Mouse (Mus musculus): ENCODE data around the gene P2rx6. TPM values are rescaled to one million over a fixed set of nuclear protein-coding genes. Genes with fewer than 3 reads are reported as not detected.

The P2rx6 gene
- polyA plus RNA-seq, 1 experiment = 4.4 TPM

GRCm38 (mm10) chr16:17626269-17626555 is 64.5 kb downstream of the P2rx6 start:
- no peak for DNase-seq (ENCODE audit: low spot score)

Other genes starting within 250 kb of the P2rx6 start
- gene Serpind1, start 230.5 kb upstream of the P2rx6 start, polyA plus RNA-seq (2012; rRNA removed) = 0.19 and 0.24 TPM in 2 replicates
- 8.4 and 14.1 TPM in 2 replicates for gene Snap29, start 155.9 kb upstream of the P2rx6 start, polyA plus RNA-seq (2012; rRNA removed)
- gene Pi4ka, start 155.6 kb upstream of the P2rx6 start, polyA plus RNA-seq (2012; rRNA removed) = 70.4 and 75.5 TPM in 2 replicates
- gene Crkl, start 109.9 kb upstream of the P2rx6 start, polyA plus RNA-seq (2012; rRNA removed) = 19.2 and 19.3 TPM in 2 replicates
- 0.50 and 0.76 TPM in 2 replicates for gene Aifm3, start 72.3 kb upstream of the P2rx6 start, polyA plus RNA-seq (2012; rRNA removed)
- gene Lztr1, start 53.2 kb upstream of the P2rx6 start, polyA plus RNA-seq (2012; rRNA removed) = 105 and 123 TPM in 2 replicates
- 52.6 and 59.0 TPM in 2 replicates for gene Thap7, start 30.7 kb upstream of the P2rx6 start, polyA plus RNA-seq (2012; rRNA removed)
- gene Lrrc74b, start 638 bp upstream of the P2rx6 start, polyA plus RNA-seq (2012; rRNA removed) = 0.22 and 0.23 TPM in 2 replicates
- gene Slc7a4, start 21.3 kb downstream of the P2rx6 start, polyA plus RNA-seq (2012; rRNA removed) = 12.4 and 17.0 TPM in 2 replicates
- 33.1 and 36.3 TPM in 2 replicates for gene Smpd4, start 57.5 kb downstream of the P2rx6 start, polyA plus RNA-seq (2012; rRNA removed)
- gene Ccdc74a, start 84.6 kb downstream of the P2rx6 start, polyA plus RNA-seq (2012; rRNA removed) = 1.5 and 2.7 TPM in 2 replicates
- 36.5 and 56.4 TPM in 2 replicates for gene Med15, start 171.0 kb downstream of the P2rx6 start, polyA plus RNA-seq (2012; rRNA removed)
- gene Klhl22, start 197.7 kb downstream of the P2rx6 start, polyA plus RNA-seq (2012; rRNA removed) = 38.8 and 40.9 TPM in 2 replicates
- gene Scarf2, start 235.4 kb downstream of the P2rx6 start, polyA plus RNA-seq (2012; rRNA removed) = 36.0 and 45.5 TPM in 2 replicates

Data from urinary bladder, adult 2 months (tissue).